In the genomic region with DNA sequence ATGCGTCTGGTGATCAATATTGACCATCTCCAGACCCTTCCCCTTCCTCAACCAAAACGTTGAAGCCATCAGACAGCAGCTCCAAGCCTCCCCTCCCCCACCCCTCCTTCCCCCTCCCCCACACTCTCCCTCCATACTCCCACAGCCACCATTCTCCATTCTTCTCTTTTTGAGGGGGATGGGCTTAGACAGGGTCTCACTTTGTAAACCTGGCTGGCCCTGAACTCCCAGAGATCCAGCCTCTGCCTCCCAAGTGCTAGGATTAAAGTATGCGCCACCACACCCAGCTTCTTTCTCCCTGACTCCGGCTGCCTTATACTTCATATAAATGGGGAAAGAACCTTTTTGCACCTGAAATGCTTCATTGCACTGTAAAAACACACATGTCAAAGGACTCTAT, we compare ENCODE assay signal across 34 mouse cellular contexts.
"Had no signal": no experiment of that assay in that cellular context is flagged by ENCODE, and none has a peak within 500 bp of the region (broad histone marks: within the 10 kb centered on the region; RNA-seq: fewer than 3 reads in every experiment).

No protein-coding gene starts in this region.

- H3K27me3 ChIP-seq: hindbrain, embryonic 12.5 days; hindbrain, embryonic 15.5 days; intestine, embryonic 15.5 days had no signal

- DNase-seq: heart, postnatal 10 days; heart, postnatal 14 days; heart, postnatal 36 days; heart, postnatal 4 days; kidney, adult 11 months; kidney, adult 18-20 months; kidney, adult 2 months; kidney, adult 8-10 months; kidney, adult 9 months; kidney, postnatal 10 days; kidney, postnatal 14 days; kidney, postnatal 25 days; kidney, postnatal 36 days; layer of hippocampus, adult 9-11 months; layer of hippocampus, postnatal 36 days had no signal

- H3K36me3 ChIP-seq: heart, embryonic 10.5 days; heart, embryonic 12.5 days; heart, embryonic 13.5 days; heart, embryonic 15.5 days; hindbrain, embryonic 10.5 days; hindbrain, embryonic 12.5 days; hindbrain, embryonic 13.5 days; hindbrain, embryonic 15.5 days; intestine, embryonic 15.5 days; kidney, embryonic 15.5 days had no signal

- H3K27ac ChIP-seq: heart, embryonic 10.5 days; heart, embryonic 13.5 days; heart, embryonic 15.5 days; hindbrain, embryonic 10.5 days; hindbrain, embryonic 12.5 days; hindbrain, embryonic 13.5 days; hindbrain, embryonic 14.5 days; hindbrain, embryonic 15.5 days; hindbrain, postnatal 0 days; intestine, embryonic 15.5 days; kidney, embryonic 15.5 days; kidney, postnatal 0 days; layer of hippocampus, adult 2 months; left cerebral cortex, adult 2 months had no signal

- H3K4me1 ChIP-seq: heart, embryonic 10.5 days; heart, embryonic 12.5 days; heart, embryonic 13.5 days; heart, embryonic 15.5 days; intestine, embryonic 15.5 days had no signal

- H3K9me3 ChIP-seq: heart, embryonic 10.5 days; heart, embryonic 12.5 days; heart, embryonic 13.5 days; heart, embryonic 15.5 days; hindbrain, embryonic 10.5 days; hindbrain, embryonic 12.5 days; hindbrain, embryonic 13.5 days; hindbrain, embryonic 15.5 days; intestine, embryonic 15.5 days; kidney, embryonic 15.5 days had no signal

- ATAC-seq: hindbrain, embryonic 16.5 days; hindbrain, postnatal 0 days; inflammation-experienced regulatory T-cells, adult 6 months; intestine, embryonic 15.5 days; intestine, embryonic 16.5 days; intestine, postnatal 0 days had no signal

- H3K4me2 ChIP-seq: heart, embryonic 12.5 days; heart, embryonic 13.5 days; heart, embryonic 15.5 days; hindbrain, embryonic 12.5 days; hindbrain, embryonic 13.5 days; hindbrain, embryonic 14.5 days; hindbrain, embryonic 15.5 days; intestine, embryonic 15.5 days; kidney, embryonic 15.5 days had no signal

- H3K9ac ChIP-seq: heart, embryonic 12.5 days; heart, embryonic 13.5 days; heart, embryonic 15.5 days; hindbrain, embryonic 12.5 days; hindbrain, embryonic 13.5 days; hindbrain, embryonic 14.5 days; hindbrain, embryonic 15.5 days; intestine, embryonic 15.5 days; kidney, embryonic 15.5 days had no signal

- H3K4me3 ChIP-seq: heart, embryonic 10.5 days; heart, embryonic 12.5 days; heart, embryonic 13.5 days; heart, embryonic 15.5 days; hindbrain, embryonic 10.5 days; hindbrain, embryonic 12.5 days; hindbrain, embryonic 13.5 days; hindbrain, embryonic 15.5 days; intestine, embryonic 15.5 days; kidney, embryonic 15.5 days; layer of hippocampus, adult 2 months; left cerebral cortex, adult 2 months had no signal
